Mouse (Mus musculus) stomach, embryonic 15.5 days (tissue): Measurements from ENCODE around the gene Cpa5. TPM values are rescaled to one million over a fixed set of nuclear protein-coding genes. Genes with fewer than 3 reads are reported as not detected.

ENCODE experiments used
- ATAC-seq: fragments of 200-750 bp; cut with Nextera tagmentation; 2 replicates; pipeline ENCODE4 v1.8.0; 2017; ENCODE audit warnings: low read depth, moderate number of reproducible peaks, moderate TSS enrichment; ENCODE audit not compliant: insufficient read depth, low FRiP score
- H3K27ac ChIP-seq: fragments of 300-500 bp; sonication (generic); 2 replicates; pipeline ENCODE4 v1.5.1; 2015; ENCODE audit warnings: mild to moderate bottlenecking, inconsistent platforms
- H3K27me3 ChIP-seq: fragments of 300-500 bp; sonication (generic); replicated peaks from 2 replicates; pipeline ENCODE4 v1.6.1; 2015; ENCODE audit warnings: inconsistent platforms
- H3K36me3 ChIP-seq: fragments of 300-500 bp; sonication (generic); 2 replicates; pipeline ENCODE4 v1.6.1; 2015; ENCODE audit warnings: inconsistent platforms
- H3K4me1 ChIP-seq: fragments of 300-500 bp; sonication (generic); 2 replicates; pipeline ENCODE4 v1.6.1; 2015; ENCODE audit warnings: inconsistent platforms
- H3K4me2 ChIP-seq: fragments of 300-500 bp; sonication (generic); 2 replicates; pipeline ENCODE4 v1.6.1; 2015; ENCODE audit warnings: mild to moderate bottlenecking, inconsistent platforms
- H3K4me3 ChIP-seq: fragments of 300-500 bp; sonication (generic); replicated peaks from 2 replicates; pipeline ENCODE4 v1.5.1; 2015; ENCODE audit warnings: inconsistent platforms
- H3K9ac ChIP-seq: fragments of 300-500 bp; sonication (generic); 2 replicates; pipeline ENCODE4 v1.6.1; 2015; ENCODE audit warnings: inconsistent platforms
- H3K9me3 ChIP-seq: fragments of 300-500 bp; sonication (generic); 2 replicates; pipeline ENCODE4 v1.6.1; 2016; ENCODE audit warnings: inconsistent platforms
- WGBS: fragments of 180-500 bp; shearing (Covaris S2); methylation state at CpG from one replicate; pipeline ENCODE4 v1.1.7; 2015; 5-methylcytosine and 5-hydroxymethylcytosine counted together
- polyA plus RNA-seq: library from polyadenylated mRNA; unstranded; fragments of >200 nt; fragmentation: Nextera tagmentation; extraction: Ambion mirVana; gene quantifications from 2 replicates; pipeline ENCODE4 v1.2.1, GENCODE M21; 2015

Gene Cpa5
- polyA plus RNA-seq, 1 experiment from 2014 or later: 0.14 TPM

DNA sequence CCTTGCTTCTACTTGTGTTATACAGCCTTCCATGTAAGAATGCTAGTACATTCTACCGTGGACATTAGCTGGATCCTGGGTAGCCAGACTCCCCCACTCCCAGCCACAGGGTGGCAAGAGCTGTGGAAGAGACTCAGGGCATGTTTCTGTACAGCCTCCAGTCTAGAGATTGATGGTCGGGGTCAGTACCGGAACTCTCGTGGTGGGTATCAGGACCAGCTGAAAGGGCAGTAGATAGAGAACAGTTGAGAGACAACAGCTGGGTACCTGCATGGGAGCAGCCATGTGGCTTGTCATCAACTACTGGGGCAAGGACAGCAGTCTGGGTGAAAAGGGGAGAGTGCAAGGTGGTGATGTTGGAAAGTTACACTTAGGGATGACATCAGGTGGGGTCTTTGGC lies 5.7 kb upstream of the Cpa5 start:
- ATAC-seq: no peak
- Histone ChIP-seq H3K27ac (no peak overlapping the region), H3K9me3 (no peaks in the 10 kb centered on the region), H3K4me1 (no peaks in the 10 kb centered on the region), H3K4me3 (no peak overlapping the region), H3K9ac (no peak overlapping the region), H3K36me3 (no peaks in the 10 kb centered on the region), H3K27me3 (no peaks in the 10 kb centered on the region), H3K4me2 (no peak overlapping the region)
- WGBS: 82% methylated on average over 4 of the region's 4 CpGs

DNA sequence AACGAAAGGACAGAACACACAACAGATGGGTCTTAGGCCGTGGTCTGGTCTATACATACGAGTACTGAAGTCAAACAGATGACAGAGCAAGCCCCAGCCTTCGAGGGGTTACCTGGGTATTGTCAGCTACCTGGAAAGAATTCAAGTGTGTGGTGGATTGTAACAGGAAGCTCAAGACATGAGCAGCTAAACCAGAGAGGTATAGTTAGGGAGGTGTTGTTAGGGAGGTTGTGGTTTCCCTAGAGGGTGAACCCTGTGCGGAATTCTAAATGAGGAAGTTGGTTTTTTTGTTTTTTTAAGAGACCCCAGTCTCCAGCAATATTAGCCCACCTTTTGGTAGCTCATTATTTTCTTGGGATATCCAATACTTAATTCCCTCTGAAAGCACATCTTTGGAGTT lies 5.1 kb upstream of the Cpa5 start:
- H3K27me3 ChIP-seq: no peaks in the 10 kb centered on the region
- no peak for ATAC-seq
- no peaks in the 10 kb centered on the region for H3K4me1 ChIP-seq
- WGBS: 61% methylated on average over 5 of the region's 5 CpGs
- no peak overlapping the region for H3K9ac ChIP-seq
- no peaks in the 10 kb centered on the region for H3K9me3 ChIP-seq
- no peak overlapping the region for H3K27ac ChIP-seq
- H3K4me3 ChIP-seq: no peak overlapping the region
- H3K4me2 ChIP-seq: no peak overlapping the region
- no peaks in the 10 kb centered on the region for H3K36me3 ChIP-seq

DNA sequence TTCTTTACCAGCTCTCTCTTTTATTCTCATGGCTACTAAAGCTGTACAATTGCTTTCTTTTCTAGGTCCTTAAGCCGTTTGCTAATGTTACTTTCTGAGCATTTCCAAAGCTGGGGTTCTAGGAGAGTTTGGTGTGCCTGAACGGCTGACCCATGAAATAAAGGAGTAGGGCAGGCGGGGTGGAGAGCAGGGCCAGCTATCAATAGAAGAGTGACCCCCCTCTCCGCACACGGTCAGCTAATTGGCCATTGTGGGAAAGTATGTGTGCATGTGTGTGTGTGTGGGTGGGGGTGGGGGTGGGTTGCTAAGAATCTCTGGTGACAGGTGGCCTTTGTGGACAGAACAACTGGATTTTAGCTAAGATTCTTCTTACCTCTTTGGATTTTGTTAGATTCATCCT lies 402 bp downstream of the Cpa5 start:
- Histone ChIP-seq H3K4me1 (peaks cover 2% of the 10 kb centered on the region; the same call in 1 of the 2 replicates), H3K36me3 (no peaks in the 10 kb centered on the region), H3K9ac (no peak overlapping the region), H3K9me3 (no peaks in the 10 kb centered on the region), H3K4me2 (no peak overlapping the region), H3K27ac (no peak overlapping the region), H3K27me3 (no peaks in the 10 kb centered on the region), H3K4me3 (no peak overlapping the region)
- no peak for ATAC-seq
- WGBS: 76% methylated on average over 5 of the region's 5 CpGs

DNA sequence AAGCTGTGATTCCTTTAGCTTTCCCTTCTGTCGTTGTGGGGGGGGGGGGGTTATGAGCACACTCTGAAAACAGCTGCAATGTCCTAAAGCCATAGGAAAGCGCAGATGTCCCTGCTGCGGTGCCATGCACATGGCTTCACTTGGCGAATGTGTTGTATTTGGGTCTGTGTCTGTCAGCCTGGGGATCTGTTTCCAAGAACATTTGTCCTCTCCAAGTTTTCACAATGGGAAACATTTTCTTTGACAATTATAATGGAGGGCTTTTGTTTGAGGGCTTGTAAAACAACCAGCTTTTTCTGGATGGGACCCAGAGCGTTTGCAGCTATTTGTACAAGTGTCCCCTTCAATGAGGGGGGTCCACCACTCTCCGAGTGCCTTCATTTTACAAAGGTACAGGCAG lies 3.4 kb downstream of the Cpa5 start:
- no peak overlapping the region for H3K4me2 ChIP-seq
- WGBS: 81% methylated on average over 6 of the region's 6 CpGs
- no peaks in the 10 kb centered on the region for H3K27me3 ChIP-seq
- no peaks in the 10 kb centered on the region for H3K9me3 ChIP-seq
- no peak for ATAC-seq
- no peak overlapping the region for H3K27ac ChIP-seq
- no peak overlapping the region for H3K9ac ChIP-seq
- no peak overlapping the region for H3K4me3 ChIP-seq
- H3K36me3 ChIP-seq: no peaks in the 10 kb centered on the region
- peaks cover 18% of the 10 kb centered on the region for H3K4me1 ChIP-seq

DNA sequence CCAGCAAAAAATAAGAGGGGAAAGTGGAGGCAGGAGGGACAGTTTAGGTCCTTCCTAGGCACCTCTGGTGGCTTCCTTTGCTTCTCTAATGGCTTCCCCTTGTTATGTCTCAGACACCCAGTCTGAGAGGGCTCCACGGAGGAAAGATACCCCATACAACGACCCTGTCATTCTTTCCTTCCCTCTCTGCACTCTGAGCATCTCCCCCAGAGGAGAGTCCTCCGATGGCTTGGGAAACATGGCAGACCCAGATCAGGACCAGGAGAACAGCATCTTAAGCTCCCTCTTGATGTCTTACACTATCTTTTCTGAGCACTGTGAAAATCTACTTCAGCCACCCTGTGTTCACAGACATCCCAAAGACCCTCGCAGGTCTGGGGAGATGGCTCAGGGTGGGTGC lies 4.9 kb downstream of the Cpa5 start:
- Histone ChIP-seq H3K4me1 (peaks cover 18% of the 10 kb centered on the region), H3K27ac (no peak overlapping the region), H3K9me3 (no peaks in the 10 kb centered on the region), H3K27me3 (no peaks in the 10 kb centered on the region), H3K4me3 (no peak overlapping the region), H3K9ac (no peak overlapping the region), H3K36me3 (no peaks in the 10 kb centered on the region), H3K4me2 (no peak overlapping the region)
- 35% methylated on average over 4 of the region's 4 CpGs for WGBS
- no peak for ATAC-seq

DNA sequence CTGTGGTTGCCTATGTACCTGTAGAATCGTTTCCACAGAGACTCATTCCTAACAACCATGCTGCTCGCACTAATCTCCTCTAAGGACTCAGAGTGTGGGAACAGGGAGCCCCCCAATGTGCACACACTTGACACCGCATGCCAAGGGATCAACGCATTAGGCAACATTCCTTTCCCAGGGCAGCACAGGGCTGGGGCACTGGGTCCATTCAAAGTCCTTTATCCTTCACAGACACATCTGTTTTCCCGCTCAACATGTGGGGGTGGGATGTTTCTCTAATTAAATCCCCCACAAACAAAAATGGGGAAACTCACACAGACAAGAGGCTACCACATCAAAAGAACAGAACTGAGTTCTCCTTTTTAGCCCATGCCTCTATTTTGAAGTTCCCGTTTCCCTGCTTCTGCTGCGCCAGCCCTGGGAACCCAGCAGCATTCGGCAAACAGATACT lies 5.7 kb downstream of the Cpa5 start:
- H3K27ac ChIP-seq: no peak overlapping the region
- ATAC-seq: no peak
- no peak overlapping the region for H3K9ac ChIP-seq

DNA sequence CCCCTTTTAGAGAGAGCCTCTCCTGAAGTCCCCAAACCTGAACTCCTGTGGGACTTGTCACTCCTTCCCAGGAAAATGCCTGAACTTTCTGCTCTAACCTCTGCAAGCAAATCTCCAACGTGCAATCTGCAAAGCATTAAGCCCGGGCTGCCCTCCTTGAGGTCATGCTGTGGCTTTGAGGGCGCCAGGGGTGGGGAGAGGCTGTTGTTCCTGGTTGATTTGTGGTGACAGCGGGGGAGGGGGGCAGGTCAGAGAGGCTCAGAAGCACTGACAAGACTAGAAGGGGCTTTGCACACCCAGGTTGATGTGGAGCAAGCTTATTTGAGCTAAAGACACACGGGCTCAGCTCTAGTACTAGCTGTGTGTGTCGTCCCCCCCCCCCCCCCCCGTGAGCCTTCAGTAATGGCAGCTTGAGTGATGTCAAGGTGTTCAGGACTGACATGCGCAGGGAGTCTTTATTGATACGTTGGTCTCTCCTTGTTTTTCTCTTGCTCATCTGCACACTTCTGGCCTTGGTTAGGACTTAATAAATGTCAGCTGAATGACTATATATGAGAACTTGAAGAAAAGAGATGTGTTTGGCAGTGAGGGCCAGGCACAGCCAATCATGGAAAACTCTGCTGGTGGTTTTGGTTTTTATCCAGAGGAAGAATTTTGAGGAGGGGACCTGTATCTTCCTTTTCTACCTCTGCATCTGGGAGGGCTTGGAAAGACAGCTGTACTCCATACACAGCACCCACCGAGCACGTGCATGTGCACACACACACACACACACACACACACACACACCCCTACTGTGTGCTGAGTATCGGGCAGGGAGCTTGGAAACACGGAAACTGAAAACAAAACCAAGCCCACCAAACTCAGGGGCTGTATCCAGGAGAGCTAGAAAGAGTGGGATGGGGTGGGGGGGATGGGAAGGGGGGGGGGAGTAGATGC lies 6.5 kb downstream of the Cpa5 start:
- H3K4me1 ChIP-seq: peaks cover 20% of the 10 kb centered on the region
- H3K4me3 ChIP-seq: 0 out of 2 replicates have a peak overlapping the region, but pooled peaks have one; percentile 0
- no peaks in the 10 kb centered on the region for H3K27me3 ChIP-seq
- H3K4me2 ChIP-seq: peak overlapping the region; percentile 32
- H3K9ac ChIP-seq: no peak overlapping the region
- no peaks in the 10 kb centered on the region for H3K36me3 ChIP-seq
- 19% methylated on average over 13 of the region's 13 CpGs for WGBS
- H3K9me3 ChIP-seq: no peaks in the 10 kb centered on the region
- no peak overlapping the region for H3K27ac ChIP-seq
- ATAC-seq: no peak; the same call in 1 of the 2 replicates

More for the DNA sequence above, 5.7 kb downstream of the Cpa5 start:
- peaks cover 18% of the 10 kb centered on the region for H3K4me1 ChIP-seq
- no peaks in the 10 kb centered on the region for H3K36me3 ChIP-seq
- H3K4me2 ChIP-seq: no peak overlapping the region
- no peak overlapping the region for H3K4me3 ChIP-seq
- H3K27me3 ChIP-seq: no peaks in the 10 kb centered on the region
- WGBS: 24% methylated on average over 8 of the region's 8 CpGs
- no peaks in the 10 kb centered on the region for H3K9me3 ChIP-seq

DNA sequence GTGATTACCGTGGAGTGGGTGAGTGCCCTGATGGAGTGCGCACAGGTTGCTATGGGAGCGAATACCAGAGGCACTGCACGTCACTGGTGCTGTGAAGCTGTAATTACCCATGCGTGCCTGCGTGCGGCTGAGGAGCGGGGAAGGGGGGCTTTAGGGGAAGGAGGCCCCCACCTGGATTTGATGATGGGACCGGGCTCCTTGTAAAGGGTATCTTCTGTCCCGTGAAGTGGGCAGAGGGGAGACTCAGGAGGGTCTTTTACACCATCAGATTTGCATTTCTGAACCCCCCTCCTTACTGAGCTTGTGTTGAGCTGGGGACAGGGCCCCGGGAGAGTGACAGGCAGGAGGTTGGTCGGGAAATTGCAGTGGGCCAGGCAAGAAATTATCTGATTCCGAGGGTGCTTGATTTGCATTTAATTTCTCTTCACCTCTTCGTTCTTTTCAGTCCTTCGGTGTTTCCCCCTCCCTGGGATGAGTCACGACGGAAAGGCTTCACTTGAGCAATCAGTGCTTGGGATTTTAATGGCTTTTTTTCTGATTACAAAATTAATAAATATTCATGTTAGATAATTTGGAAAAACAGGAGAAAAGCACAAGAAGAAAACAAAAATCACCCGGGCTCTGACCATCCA lies 7.3 kb downstream of the Cpa5 start:
- Histone ChIP-seq H3K9ac (no peak overlapping the region), H3K9me3 (no peaks in the 10 kb centered on the region), H3K27me3 (no peaks in the 10 kb centered on the region), H3K4me2 (peak overlapping the region; percentile 32), H3K4me3 (0 out of 2 replicates have a peak overlapping the region, but pooled peaks have one; percentile 0), H3K36me3 (no peaks in the 10 kb centered on the region), H3K27ac (no peak overlapping the region), H3K4me1 (peaks cover 20% of the 10 kb centered on the region)
- ATAC-seq: peak; percentile 31; the same call in 1 of the 2 replicates
- 25% methylated on average over 18 of the region's 18 CpGs for WGBS

DNA sequence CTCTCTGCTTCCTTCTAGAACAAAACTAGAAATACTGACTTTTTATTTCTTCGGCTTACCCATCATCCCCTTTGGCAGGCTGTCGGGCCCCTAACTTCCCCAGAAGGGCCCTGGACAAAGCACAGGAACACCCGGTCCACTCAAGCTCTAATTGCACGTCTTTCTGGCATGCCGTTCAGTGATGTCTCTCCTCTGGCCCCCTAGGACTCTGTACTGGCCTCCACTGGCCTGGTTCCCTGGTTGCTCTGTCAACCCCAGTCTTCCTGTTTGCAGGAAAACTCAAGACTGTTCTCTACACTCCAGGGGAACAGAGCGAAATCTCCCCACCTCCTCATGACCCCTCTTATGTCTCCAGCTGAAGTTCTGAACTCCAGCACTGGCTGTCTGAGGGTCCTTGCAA lies 7.9 kb downstream of the Cpa5 start:
- Histone ChIP-seq H3K4me1 (peaks cover 20% of the 10 kb centered on the region), H3K4me3 (no peak overlapping the region), H3K9me3 (no peaks in the 10 kb centered on the region), H3K27ac (no peak overlapping the region), H3K9ac (no peak overlapping the region), H3K4me2 (no peak overlapping the region), H3K36me3 (no peaks in the 10 kb centered on the region), H3K27me3 (no peaks in the 10 kb centered on the region)
- 51% methylated on average over 6 of the region's 6 CpGs for WGBS
- ATAC-seq: no peak

DNA sequence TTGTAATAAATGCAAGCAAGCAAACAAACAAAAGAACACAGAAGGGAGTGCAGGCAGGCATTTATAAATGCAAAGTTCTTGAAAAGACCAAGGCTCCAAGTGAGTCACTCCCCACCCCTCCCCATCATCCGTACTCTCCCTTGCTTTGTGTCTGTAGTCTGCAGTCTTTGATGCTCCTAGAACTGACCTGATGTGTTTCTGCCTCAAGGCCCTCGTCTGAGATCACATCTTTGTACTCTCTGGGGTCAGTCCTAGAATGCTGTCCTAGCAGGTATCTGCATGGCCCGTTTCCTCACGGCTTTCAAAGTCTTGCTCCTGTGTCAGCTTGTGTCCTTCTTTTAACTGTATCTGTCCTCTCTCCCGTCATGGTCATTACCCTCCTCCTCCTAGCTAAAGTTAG lies 8.8 kb downstream of the Cpa5 start:
- no peak for ATAC-seq
- peaks cover 20% of the 10 kb centered on the region for H3K4me1 ChIP-seq
- no peaks in the 10 kb centered on the region for H3K9me3 ChIP-seq
- WGBS: 83% methylated on average over 5 of the region's 5 CpGs
- no peaks in the 10 kb centered on the region for H3K27me3 ChIP-seq
- no peaks in the 10 kb centered on the region for H3K36me3 ChIP-seq
- H3K9ac ChIP-seq: no peak overlapping the region
- no peak overlapping the region for H3K4me3 ChIP-seq
- H3K4me2 ChIP-seq: no peak overlapping the region
- H3K27ac ChIP-seq: no peak overlapping the region

DNA sequence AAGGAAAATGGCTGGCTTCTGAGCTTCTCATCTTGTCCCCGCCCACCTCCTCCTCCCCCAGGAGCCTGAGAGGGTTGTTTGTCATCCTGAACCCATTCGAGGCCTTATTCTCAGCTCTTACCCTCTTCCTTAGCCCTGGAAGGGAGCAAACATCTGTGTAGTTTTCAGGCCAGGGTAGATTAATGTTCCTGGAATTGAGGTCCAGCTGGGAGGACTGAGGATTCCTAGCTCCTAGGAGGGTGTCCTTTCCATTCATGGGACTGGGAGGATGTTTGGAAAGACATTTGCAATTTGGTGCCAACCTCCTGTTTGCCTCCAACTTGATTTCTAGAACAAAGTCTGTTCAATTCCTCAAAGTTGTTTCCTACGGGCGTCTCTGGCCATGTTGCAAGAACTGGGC lies 9.8 kb downstream of the Cpa5 start:
- H3K4me2 ChIP-seq: no peak overlapping the region
- no peak overlapping the region for H3K27ac ChIP-seq
- WGBS: 76% methylated on average over 4 of the region's 4 CpGs
- no peak for ATAC-seq
- H3K27me3 ChIP-seq: no peaks in the 10 kb centered on the region
- no peak overlapping the region for H3K4me3 ChIP-seq
- no peak overlapping the region for H3K9ac ChIP-seq
- no peaks in the 10 kb centered on the region for H3K36me3 ChIP-seq
- H3K4me1 ChIP-seq: peaks cover 20% of the 10 kb centered on the region
- no peaks in the 10 kb centered on the region for H3K9me3 ChIP-seq

DNA sequence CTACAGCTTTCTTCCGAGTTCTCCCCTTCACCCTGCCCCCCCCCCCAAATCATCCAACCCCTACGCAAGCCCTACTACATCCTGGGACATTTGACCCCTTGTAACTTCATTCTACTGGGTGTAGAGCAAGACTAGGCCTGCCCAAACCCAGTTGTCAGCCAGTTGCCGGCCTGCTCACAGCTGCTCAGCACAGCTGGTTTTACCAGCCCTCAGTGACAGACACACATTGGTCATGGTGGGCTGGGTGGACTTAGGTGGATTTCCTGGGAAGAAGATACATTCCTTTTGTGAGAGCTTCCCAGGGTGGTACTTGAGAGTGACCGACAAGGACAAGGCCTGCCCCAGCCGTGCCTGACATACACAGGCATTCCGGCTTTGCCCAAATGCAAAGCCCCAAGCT lies 10.2 kb downstream of the Cpa5 start:
- no peak for ATAC-seq
- no peaks in the 10 kb centered on the region for H3K27me3 ChIP-seq
- 88% methylated on average over 6 of the region's 6 CpGs for WGBS
- no peak overlapping the region for H3K9ac ChIP-seq
- H3K9me3 ChIP-seq: no peaks in the 10 kb centered on the region
- no peaks in the 10 kb centered on the region for H3K36me3 ChIP-seq
- H3K4me2 ChIP-seq: no peak overlapping the region
- H3K4me1 ChIP-seq: peaks cover 20% of the 10 kb centered on the region
- H3K4me3 ChIP-seq: no peak overlapping the region
- no peak overlapping the region for H3K27ac ChIP-seq
